Mouse (Mus musculus) lung, embryonic 15.5 days (tissue): ENCODE data around the gene March7. TPM values are rescaled to one million over a fixed set of nuclear protein-coding genes. Genes with fewer than 3 reads are reported as not detected.

Experiments
- ATAC-seq: fragments of 200-750 bp; cut with Nextera tagmentation; 2 replicates; pipeline ENCODE4 v1.8.0; 2017; ENCODE audit warnings: moderate number of reproducible peaks, borderline replicate concordance; ENCODE audit not compliant: low FRiP score, low TSS enrichment; ENCODE audit errors: extremely low read depth
- H3K27ac ChIP-seq: fragments of 300-500 bp; sonication (generic); 2 replicates; pipeline ENCODE4 v1.5.1; 2015; ENCODE audit warnings: moderate library complexity, mild to moderate bottlenecking, inconsistent platforms
- H3K27me3 ChIP-seq: fragments of 300-500 bp; sonication (generic); 2 replicates; pipeline ENCODE4 v1.6.1; 2015; ENCODE audit warnings: inconsistent platforms
- H3K36me3 ChIP-seq: fragments of 300-500 bp; sonication (generic); 2 replicates; pipeline ENCODE4 v1.6.1; 2015; ENCODE audit warnings: inconsistent platforms
- H3K4me1 ChIP-seq: fragments of 300-500 bp; sonication (generic); 2 replicates; pipeline ENCODE4 v1.6.1; 2015; ENCODE audit warnings: inconsistent platforms
- H3K4me2 ChIP-seq: fragments of 300-500 bp; sonication (generic); 2 replicates; pipeline ENCODE4 v1.6.1; 2015; ENCODE audit warnings: inconsistent platforms, mild to moderate bottlenecking, moderate library complexity
- H3K4me3 ChIP-seq: fragments of 300-500 bp; sonication (generic); 2 replicates; pipeline ENCODE4 v1.5.1; 2015; ENCODE audit warnings: mild to moderate bottlenecking, inconsistent platforms
- H3K9ac ChIP-seq: fragments of 300-500 bp; sonication (generic); 2 replicates; pipeline ENCODE4 v1.6.1; 2015; ENCODE audit warnings: inconsistent platforms
- H3K9me3 ChIP-seq: fragments of 300-500 bp; sonication (generic); 2 replicates; pipeline ENCODE4 v1.6.1; 2016; ENCODE audit warnings: inconsistent platforms
- WGBS: fragments of 180-500 bp; shearing (Covaris S2); methylation state at CpG from one replicate; pipeline ENCODE4 v1.1.7; 2015; 5-methylcytosine and 5-hydroxymethylcytosine counted together
- polyA plus RNA-seq: library from polyadenylated mRNA; unstranded; fragments of >200 nt; fragmentation: Nextera tagmentation; extraction: Ambion mirVana; gene quantifications from 2 replicates; pipeline ENCODE4 v1.2.1, GENCODE M21; 2015

Gene March7
- polyA plus RNA-seq, 1 experiment from 2014 or later, result 73.4 TPM

- no peaks in the 10 kb centered on the region for H3K27me3 ChIP-seq
- H3K9me3 ChIP-seq, result no peaks in the 10 kb centered on the region
- no peak overlapping the region for H3K27ac ChIP-seq
- peaks cover 21% of the 10 kb centered on the region; the same call in 1 of the 2 replicates for H3K4me1 ChIP-seq
- H3K9ac ChIP-seq, result no peak overlapping the region
- 0 out of 2 replicates have a peak, but pooled peaks cover 3% of the 10 kb centered on the region for H3K36me3 ChIP-seq
- H3K4me3 ChIP-seq, result no peak overlapping the region
- ATAC-seq, result no peak
- 78% methylated on average over 6 of the region's 6 CpGs for WGBS
- H3K4me2 ChIP-seq, result no peak overlapping the region
Observed at GRCm38 (mm10) chr2:60217620-60218019, 7.9 kb downstream of the March7 start.

- Histone ChIP-seq H3K4me1 (peaks cover 9% of the 10 kb centered on the region; the same call in 1 of the 2 replicates), H3K36me3 (no peaks in the 10 kb centered on the region), H3K27me3 (no peaks in the 10 kb centered on the region), H3K27ac (no peak overlapping the region), H3K9ac (no peak overlapping the region), H3K9me3 (no peaks in the 10 kb centered on the region), H3K4me2 (no peak overlapping the region), H3K4me3 (no peak overlapping the region)
- WGBS, result 62% methylated on average over 6 of the region's 6 CpGs
- ATAC-seq, result no peak
Observed at GRCm38 (mm10) chr2:60221236-60221635, 11.5 kb downstream of the March7 start.

- no peak overlapping the region for H3K4me3 ChIP-seq
- H3K4me1 ChIP-seq, result 0 out of 2 replicates have a peak, but pooled peaks cover 5% of the 10 kb centered on the region
- WGBS, result 69% methylated on average over 2 of the region's 2 CpGs
- H3K9ac ChIP-seq, result no peak overlapping the region
- H3K9me3 ChIP-seq, result no peaks in the 10 kb centered on the region
- H3K36me3 ChIP-seq, result no peaks in the 10 kb centered on the region
- H3K27me3 ChIP-seq, result no peaks in the 10 kb centered on the region
- no peak overlapping the region for H3K4me2 ChIP-seq
- no peak overlapping the region for H3K27ac ChIP-seq
- no peak for ATAC-seq
Observed at GRCm38 (mm10) chr2:60221954-60222353, 12.3 kb downstream of the March7 start.

GRCm38 (mm10) chr2:60223489-60223888 is 13.8 kb downstream of the March7 start:
- H3K4me1 ChIP-seq, result no peaks in the 10 kb centered on the region
- no peak overlapping the region for H3K4me3 ChIP-seq
- H3K4me2 ChIP-seq, result no peak overlapping the region
- H3K9ac ChIP-seq, result no peak overlapping the region
- no peaks in the 10 kb centered on the region for H3K27me3 ChIP-seq
- 72% methylated on average over 1 of the region's 1 CpGs for WGBS
- no peaks in the 10 kb centered on the region for H3K9me3 ChIP-seq
- no peaks in the 10 kb centered on the region for H3K36me3 ChIP-seq
- no peak overlapping the region for H3K27ac ChIP-seq
- ATAC-seq, result no peak

- 77% methylated on average over 1 of the region's 1 CpGs for WGBS
- no peak overlapping the region for H3K9ac ChIP-seq
- no peak overlapping the region for H3K4me3 ChIP-seq
- no peak overlapping the region for H3K4me2 ChIP-seq
- H3K27ac ChIP-seq, result no peak overlapping the region
- no peaks in the 10 kb centered on the region for H3K9me3 ChIP-seq
- no peaks in the 10 kb centered on the region for H3K4me1 ChIP-seq
- no peak for ATAC-seq
- H3K27me3 ChIP-seq, result no peaks in the 10 kb centered on the region
- peaks cover 32% of the 10 kb centered on the region for H3K36me3 ChIP-seq
Observed at GRCm38 (mm10) chr2:60228470-60228869, 18.8 kb downstream of the March7 start.

- no peaks in the 10 kb centered on the region for H3K4me1 ChIP-seq
- H3K36me3 ChIP-seq, result peaks cover 46% of the 10 kb centered on the region
- WGBS, result 86% methylated on average over 2 of the region's 2 CpGs
- H3K4me3 ChIP-seq, result no peak overlapping the region
- no peak for ATAC-seq
- H3K9me3 ChIP-seq, result no peaks in the 10 kb centered on the region
- H3K27me3 ChIP-seq, result no peaks in the 10 kb centered on the region
- no peak overlapping the region for H3K27ac ChIP-seq
- H3K4me2 ChIP-seq, result no peak overlapping the region
- H3K9ac ChIP-seq, result no peak overlapping the region
Observed at GRCm38 (mm10) chr2:60230361-60230760, 20.7 kb downstream of the March7 start.

- no peak overlapping the region for H3K9ac ChIP-seq
- ATAC-seq, result no peak
- peaks cover 66% of the 10 kb centered on the region for H3K36me3 ChIP-seq
- 51% methylated on average over 2 of the region's 2 CpGs for WGBS
- no peak overlapping the region for H3K4me2 ChIP-seq
- no peaks in the 10 kb centered on the region for H3K9me3 ChIP-seq
- no peaks in the 10 kb centered on the region for H3K4me1 ChIP-seq
- no peak overlapping the region for H3K27ac ChIP-seq
- H3K27me3 ChIP-seq, result no peaks in the 10 kb centered on the region
- no peak overlapping the region for H3K4me3 ChIP-seq
Observed at GRCm38 (mm10) chr2:60233147-60233546, 23.5 kb downstream of the March7 start.

GRCm38 (mm10) chr2:60234506-60234905 is 24.8 kb downstream of the March7 start:
- 86% methylated on average over 7 of the region's 7 CpGs for WGBS
- no peak overlapping the region for H3K9ac ChIP-seq
- no peak for ATAC-seq
- H3K36me3 ChIP-seq, result peaks cover 74% of the 10 kb centered on the region
- H3K9me3 ChIP-seq, result no peaks in the 10 kb centered on the region
- no peak overlapping the region for H3K4me3 ChIP-seq
- no peak overlapping the region for H3K27ac ChIP-seq
- H3K27me3 ChIP-seq, result no peaks in the 10 kb centered on the region
- H3K4me1 ChIP-seq, result no peaks in the 10 kb centered on the region
- H3K4me2 ChIP-seq, result no peak overlapping the region

- H3K27ac ChIP-seq, result no peak overlapping the region
- peaks cover 22% of the 10 kb centered on the region for H3K36me3 ChIP-seq
- no peaks in the 10 kb centered on the region for H3K4me1 ChIP-seq
- H3K27me3 ChIP-seq, result no peaks in the 10 kb centered on the region
- WGBS, result 81% methylated on average over 4 of the region's 4 CpGs
- H3K4me2 ChIP-seq, result no peak overlapping the region
- H3K9ac ChIP-seq, result no peak overlapping the region
- H3K9me3 ChIP-seq, result no peaks in the 10 kb centered on the region
- no peak overlapping the region for H3K4me3 ChIP-seq
- ATAC-seq, result no peak
Observed at GRCm38 (mm10) chr2:60252782-60253181, 43.1 kb downstream of the March7 start.

GRCm38 (mm10) chr2:60253506-60253905 is 43.8 kb downstream of the March7 start:
- no peak overlapping the region for H3K4me3 ChIP-seq
- no peaks in the 10 kb centered on the region for H3K9me3 ChIP-seq
- H3K36me3 ChIP-seq, result peaks cover 22% of the 10 kb centered on the region
- no peaks in the 10 kb centered on the region for H3K4me1 ChIP-seq
- no peak for ATAC-seq
- H3K9ac ChIP-seq, result no peak overlapping the region
- no peak overlapping the region for H3K27ac ChIP-seq
- H3K27me3 ChIP-seq, result no peaks in the 10 kb centered on the region
- no peak overlapping the region for H3K4me2 ChIP-seq

GRCm38 (mm10) chr2:60256751-60257150 is 47.1 kb downstream of the March7 start:
- no peak for ATAC-seq
- no peaks in the 10 kb centered on the region for H3K4me1 ChIP-seq
- no peaks in the 10 kb centered on the region for H3K27me3 ChIP-seq
- H3K4me3 ChIP-seq, result no peak overlapping the region
- peaks cover 12% of the 10 kb centered on the region; the same call in 1 of the 2 replicates for H3K36me3 ChIP-seq
- H3K9ac ChIP-seq, result no peak overlapping the region
- H3K9me3 ChIP-seq, result no peaks in the 10 kb centered on the region
- H3K4me2 ChIP-seq, result no peak overlapping the region
- H3K27ac ChIP-seq, result no peak overlapping the region
- 57% methylated on average over 2 of the region's 2 CpGs for WGBS

- H3K4me3 ChIP-seq, result no peak overlapping the region
- no peaks in the 10 kb centered on the region for H3K27me3 ChIP-seq
- H3K9me3 ChIP-seq, result no peaks in the 10 kb centered on the region
- 94% methylated on average over 5 of the region's 5 CpGs for WGBS
- H3K9ac ChIP-seq, result no peak overlapping the region
- no peak for ATAC-seq
- no peaks in the 10 kb centered on the region for H3K4me1 ChIP-seq
- peaks cover 10% of the 10 kb centered on the region; the same call in 1 of the 2 replicates for H3K36me3 ChIP-seq
- H3K4me2 ChIP-seq, result no peak overlapping the region
- H3K27ac ChIP-seq, result no peak overlapping the region
Observed at GRCm38 (mm10) chr2:60259186-60259585, 49.5 kb downstream of the March7 start.
